Mouse (Mus musculus): ENCODE data around the gene Hs2st1. TPM values are rescaled to one million over a fixed set of nuclear protein-coding genes. Genes with fewer than 3 reads are reported as not detected.

The Hs2st1 gene
- polyA plus RNA-seq, 1 experiment from 2014 or later: 6.2 TPM

- H3K36me3 ChIP-seq (ENCODE audit: control insufficient read depth, insufficient read depth, low read length): no peaks in the 10 kb centered on the region
- peaks cover 17% of the 10 kb centered on the region for H3K4me1 ChIP-seq (ENCODE audit: control insufficient read depth, insufficient read depth, low read length)
- H3K4me2 ChIP-seq (ENCODE audit: low read depth, low read length): no peak overlapping the region
- no peak overlapping the region for H3K4me3 ChIP-seq (ENCODE audit: low read length)
- H3K9ac ChIP-seq (ENCODE audit: low read depth, low read length): no peak overlapping the region
- ATAC-seq: no peak
- H3K9me3 ChIP-seq (ENCODE audit: control insufficient read depth, low read length): no peaks in the 10 kb centered on the region
- H3K27ac ChIP-seq (ENCODE audit: low read length): no peak overlapping the region
- WGBS: 77% methylated on average over 22 of the region's 22 CpGs
- no peaks in the 10 kb centered on the region for H3K27me3 ChIP-seq (replicated peaks; ENCODE audit: control insufficient read depth, insufficient read depth, low read length)
Measured at GRCm38 (mm10) chr3:144561511-144562250, 8.3 kb downstream of the Hs2st1 start.

- Histone ChIP-seq H3K27me3 (replicated peaks; ENCODE audit: control insufficient read depth, insufficient read depth, low read length) (no peaks in the 10 kb centered on the region), H3K4me2 (ENCODE audit: low read depth, low read length) (peak overlapping the region; percentile 24), H3K36me3 (ENCODE audit: control insufficient read depth, insufficient read depth, low read length) (no peaks in the 10 kb centered on the region), H3K9ac (ENCODE audit: low read depth, low read length) (no peak overlapping the region), H3K4me3 (ENCODE audit: low read length) (no peak overlapping the region), H3K27ac (ENCODE audit: low read length) (no peak overlapping the region), H3K9me3 (ENCODE audit: control insufficient read depth, low read length) (no peaks in the 10 kb centered on the region), H3K4me1 (ENCODE audit: control insufficient read depth, insufficient read depth, low read length) (peaks cover 28% of the 10 kb centered on the region)
- peak; percentile 74 for ATAC-seq
- WGBS: 35% methylated on average over 5 of the region's 5 CpGs
Measured at GRCm38 (mm10) chr3:144558274-144558673, 11.7 kb downstream of the Hs2st1 start.

GRCm38 (mm10) chr3:144556625-144557324, 13.2 kb downstream of the Hs2st1 start:
- H3K9ac ChIP-seq (ENCODE audit: low read depth, low read length): peak overlapping the region; percentile 45; the same call in 1 of the 2 replicates
- H3K27ac ChIP-seq (ENCODE audit: low read length): no peak overlapping the region
- H3K9me3 ChIP-seq (ENCODE audit: control insufficient read depth, low read length): no peaks in the 10 kb centered on the region
- H3K4me1 ChIP-seq (ENCODE audit: control insufficient read depth, insufficient read depth, low read length): peaks cover 31% of the 10 kb centered on the region
- WGBS: 23% methylated on average over 16 of the region's 16 CpGs
- H3K36me3 ChIP-seq (ENCODE audit: control insufficient read depth, insufficient read depth, low read length): no peaks in the 10 kb centered on the region
- H3K27me3 ChIP-seq (replicated peaks; ENCODE audit: control insufficient read depth, insufficient read depth, low read length): no peaks in the 10 kb centered on the region
- H3K4me3 ChIP-seq (ENCODE audit: low read length): 0 out of 2 replicates have a peak overlapping the region, but pooled peaks have one; percentile 1
- peak overlapping the region; percentile 42 for H3K4me2 ChIP-seq (ENCODE audit: low read depth, low read length)
- peak; percentile 56; the same call in 1 of the 2 replicates for ATAC-seq

- Histone ChIP-seq H3K27ac (ENCODE audit: low read length) (no peak overlapping the region), H3K9ac (ENCODE audit: low read depth, low read length) (no peak overlapping the region), H3K36me3 (ENCODE audit: control insufficient read depth, insufficient read depth, low read length) (no peaks in the 10 kb centered on the region), H3K4me3 (ENCODE audit: low read length) (no peak overlapping the region), H3K9me3 (ENCODE audit: control insufficient read depth, low read length) (no peaks in the 10 kb centered on the region), H3K27me3 (replicated peaks; ENCODE audit: control insufficient read depth, insufficient read depth, low read length) (no peaks in the 10 kb centered on the region), H3K4me2 (ENCODE audit: low read depth, low read length) (no peak overlapping the region), H3K4me1 (ENCODE audit: control insufficient read depth, insufficient read depth, low read length) (peaks cover 33% of the 10 kb centered on the region)
- ATAC-seq: no peak
- 71% methylated on average over 7 of the region's 7 CpGs for WGBS
Measured at GRCm38 (mm10) chr3:144555144-144555543, 14.8 kb downstream of the Hs2st1 start.

GRCm38 (mm10) chr3:144554503-144554902, 15.5 kb downstream of the Hs2st1 start:
- WGBS: 67% methylated on average over 9 of the region's 9 CpGs
- Histone ChIP-seq H3K27ac (ENCODE audit: low read length) (no peak overlapping the region), H3K36me3 (ENCODE audit: control insufficient read depth, insufficient read depth, low read length) (no peaks in the 10 kb centered on the region), H3K4me3 (ENCODE audit: low read length) (no peak overlapping the region), H3K9ac (ENCODE audit: low read depth, low read length) (no peak overlapping the region), H3K9me3 (ENCODE audit: control insufficient read depth, low read length) (no peaks in the 10 kb centered on the region), H3K4me1 (ENCODE audit: control insufficient read depth, insufficient read depth, low read length) (peaks cover 33% of the 10 kb centered on the region), H3K27me3 (replicated peaks; ENCODE audit: control insufficient read depth, insufficient read depth, low read length) (no peaks in the 10 kb centered on the region), H3K4me2 (ENCODE audit: low read depth, low read length) (no peak overlapping the region)
- peak; percentile 67 for ATAC-seq

GRCm38 (mm10) chr3:144553942-144554341, 16.0 kb downstream of the Hs2st1 start:
- 47% methylated on average over 7 of the region's 7 CpGs for WGBS
- Histone ChIP-seq H3K4me3 (ENCODE audit: low read length) (no peak overlapping the region), H3K4me2 (ENCODE audit: low read depth, low read length) (no peak overlapping the region), H3K9me3 (ENCODE audit: control insufficient read depth, low read length) (no peaks in the 10 kb centered on the region), H3K4me1 (ENCODE audit: control insufficient read depth, insufficient read depth, low read length) (peaks cover 33% of the 10 kb centered on the region), H3K36me3 (ENCODE audit: control insufficient read depth, insufficient read depth, low read length) (no peaks in the 10 kb centered on the region), H3K9ac (ENCODE audit: low read depth, low read length) (no peak overlapping the region), H3K27ac (ENCODE audit: low read length) (no peak overlapping the region), H3K27me3 (replicated peaks; ENCODE audit: control insufficient read depth, insufficient read depth, low read length) (no peaks in the 10 kb centered on the region)
- peak; percentile 27; the same call in 1 of the 2 replicates for ATAC-seq

- no peak overlapping the region for H3K4me3 ChIP-seq (ENCODE audit: low read length)
Measured at GRCm38 (mm10) chr3:144551416-144551815, 18.6 kb downstream of the Hs2st1 start.

GRCm38 (mm10) chr3:144550659-144551058, 19.3 kb downstream of the Hs2st1 start:
- no peaks in the 10 kb centered on the region for H3K27me3 ChIP-seq (replicated peaks; ENCODE audit: control insufficient read depth, insufficient read depth, low read length)
- ATAC-seq: no peak
- H3K4me3 ChIP-seq (ENCODE audit: low read length): no peak overlapping the region
- H3K36me3 ChIP-seq (ENCODE audit: control insufficient read depth, insufficient read depth, low read length): no peaks in the 10 kb centered on the region
- H3K4me2 ChIP-seq (ENCODE audit: low read depth, low read length): no peak overlapping the region
- 85% methylated on average over 5 of the region's 5 CpGs for WGBS
- peaks cover 18% of the 10 kb centered on the region; the same call in 1 of the 2 replicates for H3K4me1 ChIP-seq (ENCODE audit: control insufficient read depth, insufficient read depth, low read length)
- no peak overlapping the region for H3K9ac ChIP-seq (ENCODE audit: low read depth, low read length)
- H3K27ac ChIP-seq (ENCODE audit: low read length): no peak overlapping the region
- no peaks in the 10 kb centered on the region for H3K9me3 ChIP-seq (ENCODE audit: control insufficient read depth, low read length)

More at GRCm38 (mm10) chr3:144551416-144551815, 18.6 kb downstream of the Hs2st1 start:
- no peak overlapping the region for H3K9ac ChIP-seq (ENCODE audit: low read depth, low read length)
- H3K36me3 ChIP-seq (ENCODE audit: control insufficient read depth, insufficient read depth, low read length): no peaks in the 10 kb centered on the region
- no peak overlapping the region for H3K4me2 ChIP-seq (ENCODE audit: low read depth, low read length)
- H3K27ac ChIP-seq (ENCODE audit: low read length): no peak overlapping the region
- WGBS: 38% methylated on average over 4 of the region's 4 CpGs
- H3K4me1 ChIP-seq (ENCODE audit: control insufficient read depth, insufficient read depth, low read length): peaks cover 15% of the 10 kb centered on the region; the same call in 1 of the 2 replicates
- H3K9me3 ChIP-seq (ENCODE audit: control insufficient read depth, low read length): no peaks in the 10 kb centered on the region
- ATAC-seq: no peak
- H3K27me3 ChIP-seq (replicated peaks; ENCODE audit: control insufficient read depth, insufficient read depth, low read length): no peaks in the 10 kb centered on the region

- H3K4me3 ChIP-seq (ENCODE audit: low read length): no peak overlapping the region
- H3K4me1 ChIP-seq (ENCODE audit: control insufficient read depth, insufficient read depth, low read length): peaks cover 15% of the 10 kb centered on the region; the same call in 1 of the 2 replicates
- no peak overlapping the region for H3K27ac ChIP-seq (ENCODE audit: low read length)
- H3K27me3 ChIP-seq (replicated peaks; ENCODE audit: control insufficient read depth, insufficient read depth, low read length): no peaks in the 10 kb centered on the region
- H3K9ac ChIP-seq (ENCODE audit: low read depth, low read length): no peak overlapping the region
- WGBS: 95% methylated on average over 5 of the region's 5 CpGs
- no peak for ATAC-seq
- no peaks in the 10 kb centered on the region for H3K9me3 ChIP-seq (ENCODE audit: control insufficient read depth, low read length)
- H3K4me2 ChIP-seq (ENCODE audit: low read depth, low read length): no peak overlapping the region
- no peaks in the 10 kb centered on the region for H3K36me3 ChIP-seq (ENCODE audit: control insufficient read depth, insufficient read depth, low read length)
Measured at GRCm38 (mm10) chr3:144550036-144550435, 19.9 kb downstream of the Hs2st1 start.
